Mouse (Mus musculus) erythroid progenitor cell, adult 5-6 weeks (primary cell): ENCODE results near the gene Arap1. TPM values are rescaled to one million over a fixed set of nuclear protein-coding genes. Genes with fewer than 3 reads are reported as not detected.

Source experiments
- ATAC-seq: replicated peaks from 2 replicates; pipeline ENCODE4 v1.8.0; 2016; ENCODE audit warnings: moderate number of reproducible peaks, mild to moderate bottlenecking, moderate TSS enrichment, inconsistent platforms; ENCODE audit not compliant: poor library complexity, low FRiP score, severe bottlenecking
- total RNA-seq, 2 experiments: library from RNA; stranded (forward) in 1 of 2; stranded (reverse) in 1 of 2; fragments of 150-400 nt in 1 of 2; fragments of 186-747, 209-891 nt in 1 of 2; gene quantifications; 2 replicates each; pipeline versions ENCODE4 v1.2.3 to v1.2.4; 2015 to 2017; ENCODE audit warnings: low replicate concordance in 2 of 2

The Arap1 gene
- total RNA-seq, 2 experiments from 2014 or later, result 10.6 to 20.1 TPM

DNA sequence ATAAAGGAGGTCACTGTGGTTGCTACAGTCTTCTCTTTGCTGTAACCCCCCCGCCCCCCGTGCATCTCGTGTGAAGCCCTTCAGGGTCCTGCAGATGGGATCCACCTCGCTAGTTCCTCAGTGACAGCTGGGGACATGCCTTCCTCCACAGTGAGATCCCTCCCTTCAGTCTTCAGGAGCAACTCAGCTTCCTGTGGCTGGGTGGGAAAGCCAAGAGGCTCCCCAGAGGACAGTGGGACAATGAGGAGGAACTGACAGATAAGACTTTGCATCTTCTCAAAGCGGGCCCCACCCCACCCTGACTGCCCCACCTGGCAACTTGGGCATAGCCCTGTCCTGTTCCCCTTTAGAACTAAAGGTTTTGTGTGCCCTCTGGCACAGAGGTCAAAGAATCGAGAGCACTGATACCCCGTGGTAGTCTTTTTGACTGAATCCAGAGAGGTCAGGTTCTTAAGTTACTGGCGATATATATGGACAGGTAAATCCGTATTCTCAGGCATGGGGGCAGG, 111.5 kb downstream of the Arap1 start:
- ATAC-seq, result no peak

- ATAC-seq, result no peak
Observed at GRCm38 (mm10) chr7:101459923-101460607, 112.2 kb downstream of the Arap1 start.

DNA sequence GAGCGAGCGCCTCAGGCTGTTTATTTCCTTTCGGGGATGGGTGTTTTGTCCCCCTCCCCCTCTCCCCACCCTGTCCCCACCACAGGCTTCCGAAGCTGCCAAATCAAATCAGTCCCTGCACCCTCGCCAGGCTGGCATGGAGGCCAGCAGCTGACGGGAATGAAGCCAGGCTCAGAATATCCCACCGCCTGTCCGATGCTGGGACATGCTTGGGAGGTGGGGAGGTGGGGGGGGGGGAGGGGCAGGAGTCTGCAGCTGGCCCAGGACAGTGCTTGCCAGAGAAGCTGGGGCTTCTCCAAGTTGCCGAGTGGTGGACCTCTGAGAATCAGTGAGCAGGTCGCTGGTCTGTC, 112.7 kb downstream of the Arap1 start:
- ATAC-seq, result no peak

- ATAC-seq, result no peak
Observed at GRCm38 (mm10) chr7:101461571-101461970, 113.7 kb downstream of the Arap1 start.

Other genes starting within 250 kb of the Arap1 start
- 1.4 and 5.9 TPM in 2 replicates for gene Atg16l2, start 45.8 kb upstream of the Arap1 start, total RNA-seq (2015; ENCODE audit: low replicate concordance)
- 0.64 and 8.4 TPM in 2 replicates for gene Atg16l2, start 45.8 kb upstream of the Arap1 start, total RNA-seq (2017; ENCODE audit: low replicate concordance)
- gene Stard10, start 31.0 kb upstream of the Arap1 start, total RNA-seq (2015; ENCODE audit: low replicate concordance), result 73.9 and 101 TPM in 2 replicates
- gene Stard10, start 31.0 kb upstream of the Arap1 start, total RNA-seq (2017; ENCODE audit: low replicate concordance), result 37.4 and 52.9 TPM in 2 replicates
- not detected in 2 replicates for gene Gm45837, start 62.8 kb downstream of the Arap1 start, total RNA-seq (2015; ENCODE audit: low replicate concordance)
- gene Gm45837, start 62.8 kb downstream of the Arap1 start, total RNA-seq (2017; ENCODE audit: low replicate concordance), result 4.2 TPM in 1 of 2 replicates, not detected in the other
- 15.9 and 17.2 TPM in 2 replicates for gene Pde2a, start 73.6 kb downstream of the Arap1 start, total RNA-seq (2015; ENCODE audit: low replicate concordance)
- 1.7 and 11.8 TPM in 2 replicates for gene Pde2a, start 73.6 kb downstream of the Arap1 start, total RNA-seq (2017; ENCODE audit: low replicate concordance)
- gene Art2b, start 237.5 kb downstream of the Arap1 start, total RNA-seq (2015; ENCODE audit: low replicate concordance), result 2.2 and 8.8 TPM in 2 replicates
- 2.2 TPM in 1 of 2 replicates, not detected in the other for gene Art2b, start 237.5 kb downstream of the Arap1 start, total RNA-seq (2017; ENCODE audit: low replicate concordance)